Mouse (Mus musculus) kidney, embryonic 15.5 days (tissue): ENCODE data around the gene Rtp2. TPM values are rescaled to one million over a fixed set of nuclear protein-coding genes. Genes with fewer than 3 reads are reported as not detected.

ENCODE experiments used
- ATAC-seq: fragments of 200-750 bp; cut with Nextera tagmentation; replicated peaks from 2 replicates; pipeline ENCODE4 v1.8.0; 2017; ENCODE audit warnings: moderate TSS enrichment; ENCODE audit not compliant: low FRiP score
- H3K27ac ChIP-seq: fragments of 300-500 bp; sonication (generic); 2 replicates; pipeline ENCODE4 v1.5.1; 2015; ENCODE audit warnings: mild to moderate bottlenecking, inconsistent platforms
- H3K27me3 ChIP-seq: fragments of 300-500 bp; sonication (generic); 2 replicates; pipeline ENCODE4 v1.6.1; 2015; ENCODE audit warnings: inconsistent platforms
- H3K36me3 ChIP-seq: fragments of 300-500 bp; sonication (generic); 2 replicates; pipeline ENCODE4 v1.6.1; 2015; ENCODE audit warnings: inconsistent platforms
- H3K4me1 ChIP-seq: fragments of 300-500 bp; sonication (generic); 2 replicates; pipeline ENCODE4 v1.6.1; 2015; ENCODE audit warnings: inconsistent platforms
- H3K4me2 ChIP-seq: fragments of 300-500 bp; sonication (generic); 2 replicates; pipeline ENCODE4 v1.6.1; 2015; ENCODE audit warnings: moderate library complexity, mild to moderate bottlenecking, inconsistent platforms
- H3K4me3 ChIP-seq: fragments of 300-500 bp; sonication (generic); replicated peaks from 2 replicates; pipeline ENCODE4 v1.5.1; 2015; ENCODE audit warnings: mild to moderate bottlenecking, inconsistent platforms
- H3K9ac ChIP-seq: fragments of 300-500 bp; sonication (generic); 2 replicates; pipeline ENCODE4 v1.6.1; 2015; ENCODE audit warnings: mild to moderate bottlenecking, inconsistent platforms
- H3K9me3 ChIP-seq: fragments of 300-500 bp; sonication (generic); replicated peaks from 2 replicates; pipeline ENCODE4 v1.6.1; 2016; ENCODE audit warnings: inconsistent platforms
- WGBS: fragments of 180-500 bp; shearing (Covaris S2); methylation state at CpG from one replicate; pipeline ENCODE4 v1.1.7; 2015; ENCODE audit warnings: mixed read lengths; 5-methylcytosine and 5-hydroxymethylcytosine counted together
- polyA plus RNA-seq: library from polyadenylated mRNA; unstranded; fragments of >200 nt; fragmentation: Nextera tagmentation; extraction: Ambion mirVana; gene quantifications from 2 replicates; pipeline ENCODE4 v1.2.1, GENCODE M21; 2015

Rtp2 gene
- not detected in 2 replicates for polyA plus RNA-seq

- H3K4me1 ChIP-seq, result no peaks in the 10 kb centered on the region
- H3K9me3 ChIP-seq, result no peaks in the 10 kb centered on the region
- H3K36me3 ChIP-seq, result no peaks in the 10 kb centered on the region
- H3K4me2 ChIP-seq, result no peak within 1 kb of the TSS
- H3K9ac ChIP-seq, result no peak within 1 kb of the TSS
- H3K27me3 ChIP-seq, result no peaks in the 10 kb centered on the region
- no peak for ATAC-seq
- no peak within 1 kb of the TSS for H3K27ac ChIP-seq
- no peak within 1 kb of the TSS for H3K4me3 ChIP-seq
- 84% methylated on average over 11 of the region's 11 CpGs for WGBS
Measured at GRCm38 (mm10) chr16:23932294-23932693, at the start of gene Rtp2. Rtp2 (minus strand) TSS chr16:23932394.

GRCm38 (mm10) chr16:23980991-23981720 is 49.0 kb upstream of the Rtp2 start:
- WGBS, result 1% methylated on average over 32 of the region's 32 CpGs
- Histone ChIP-seq H3K4me1 (peaks cover 54% of the 10 kb centered on the region), H3K4me2 (peak overlapping the region; percentile 97), H3K9ac (peak overlapping the region; percentile 50), H3K4me3 (peak overlapping the region; percentile 44), H3K27ac (no peak overlapping the region), H3K9me3 (no peaks in the 10 kb centered on the region), H3K36me3 (no peaks in the 10 kb centered on the region), H3K27me3 (peaks cover 28% of the 10 kb centered on the region)
- no peak for ATAC-seq

- 14% methylated on average over 11 of the region's 11 CpGs for WGBS
- Histone ChIP-seq H3K4me2 (peak overlapping the region; percentile 97), H3K4me3 (peak overlapping the region; percentile 44), H3K9ac (peak overlapping the region; percentile 50; the same call in 1 of the 2 replicates), H3K36me3 (no peaks in the 10 kb centered on the region), H3K27ac (no peak overlapping the region), H3K4me1 (peaks cover 46% of the 10 kb centered on the region), H3K27me3 (peaks cover 28% of the 10 kb centered on the region), H3K9me3 (no peaks in the 10 kb centered on the region)
- no peak for ATAC-seq
Measured at GRCm38 (mm10) chr16:23980201-23980870, 48.1 kb upstream of the Rtp2 start.

GRCm38 (mm10) chr16:23979446-23979845 is 47.3 kb upstream of the Rtp2 start:
- 91% methylated on average over 9 of the region's 9 CpGs for WGBS
- Histone ChIP-seq H3K9me3 (no peaks in the 10 kb centered on the region), H3K27me3 (peaks cover 28% of the 10 kb centered on the region), H3K4me1 (peaks cover 37% of the 10 kb centered on the region), H3K4me3 (no peak overlapping the region), H3K9ac (no peak overlapping the region), H3K27ac (no peak overlapping the region), H3K36me3 (peaks cover 4% of the 10 kb centered on the region; the same call in 1 of the 2 replicates), H3K4me2 (no peak overlapping the region)
- no peak for ATAC-seq

GRCm38 (mm10) chr16:23978495-23978894 is 46.3 kb upstream of the Rtp2 start:
- Histone ChIP-seq H3K27me3 (peaks cover 28% of the 10 kb centered on the region), H3K4me2 (no peak overlapping the region), H3K9ac (no peak overlapping the region), H3K4me1 (peaks cover 30% of the 10 kb centered on the region), H3K4me3 (no peak overlapping the region), H3K9me3 (no peaks in the 10 kb centered on the region), H3K36me3 (peaks cover 4% of the 10 kb centered on the region; the same call in 1 of the 2 replicates), H3K27ac (no peak overlapping the region)
- WGBS, result 84% methylated on average over 4 of the region's 4 CpGs
- no peak for ATAC-seq

GRCm38 (mm10) chr16:23977732-23978131 is 45.5 kb upstream of the Rtp2 start:
- 84% methylated on average over 3 of the region's 3 CpGs for WGBS
- H3K4me2 ChIP-seq, result no peak overlapping the region
- H3K9me3 ChIP-seq, result no peaks in the 10 kb centered on the region
- H3K36me3 ChIP-seq, result peaks cover 4% of the 10 kb centered on the region; the same call in 1 of the 2 replicates
- peaks cover 28% of the 10 kb centered on the region for H3K27me3 ChIP-seq
- no peak for ATAC-seq
- no peak overlapping the region for H3K9ac ChIP-seq
- H3K4me1 ChIP-seq, result peaks cover 22% of the 10 kb centered on the region
- H3K4me3 ChIP-seq, result no peak overlapping the region
- no peak overlapping the region for H3K27ac ChIP-seq

- ATAC-seq, result no peak
- Histone ChIP-seq H3K9ac (no peak overlapping the region), H3K27me3 (peaks cover 22% of the 10 kb centered on the region), H3K4me2 (no peak overlapping the region), H3K4me3 (no peak overlapping the region), H3K36me3 (peaks cover 6% of the 10 kb centered on the region; the same call in 1 of the 2 replicates), H3K9me3 (no peaks in the 10 kb centered on the region), H3K4me1 (peaks cover 13% of the 10 kb centered on the region), H3K27ac (no peak overlapping the region)
- WGBS, result 94% methylated on average over 2 of the region's 2 CpGs
Measured at GRCm38 (mm10) chr16:23976196-23976595, 44.0 kb upstream of the Rtp2 start.

GRCm38 (mm10) chr16:23973635-23974367 is 41.6 kb upstream of the Rtp2 start:
- H3K27me3 ChIP-seq, result no peaks in the 10 kb centered on the region
- 90% methylated on average over 9 of the region's 9 CpGs for WGBS

GRCm38 (mm10) chr16:23972901-23973300 is 40.7 kb upstream of the Rtp2 start:
- Histone ChIP-seq H3K27me3 (no peaks in the 10 kb centered on the region), H3K4me3 (no peak overlapping the region), H3K36me3 (peaks cover 16% of the 10 kb centered on the region), H3K9ac (no peak overlapping the region), H3K27ac (no peak overlapping the region), H3K4me1 (peaks cover 3% of the 10 kb centered on the region; the same call in 1 of the 2 replicates), H3K4me2 (no peak overlapping the region), H3K9me3 (no peaks in the 10 kb centered on the region)
- WGBS, result 87% methylated on average over 11 of the region's 11 CpGs
- no peak for ATAC-seq

More at GRCm38 (mm10) chr16:23973635-23974367, 41.6 kb upstream of the Rtp2 start:
- Histone ChIP-seq H3K4me3 (no peak overlapping the region), H3K4me2 (no peak overlapping the region), H3K36me3 (peaks cover 9% of the 10 kb centered on the region; the same call in 1 of the 2 replicates), H3K9ac (no peak overlapping the region), H3K4me1 (peaks cover 3% of the 10 kb centered on the region; the same call in 1 of the 2 replicates), H3K9me3 (no peaks in the 10 kb centered on the region), H3K27ac (no peak overlapping the region)
- ATAC-seq, result no peak

- no peaks in the 10 kb centered on the region for H3K27me3 ChIP-seq
- 74% methylated on average over 20 of the region's 20 CpGs for WGBS
- H3K4me3 ChIP-seq, result no peak overlapping the region
- ATAC-seq, result no peak
- no peak overlapping the region for H3K27ac ChIP-seq
- H3K4me2 ChIP-seq, result no peak overlapping the region
- no peaks in the 10 kb centered on the region for H3K9me3 ChIP-seq
- peaks cover 20% of the 10 kb centered on the region for H3K36me3 ChIP-seq
- H3K9ac ChIP-seq, result no peak overlapping the region
- H3K4me1 ChIP-seq, result peaks cover 3% of the 10 kb centered on the region; the same call in 1 of the 2 replicates
Measured at GRCm38 (mm10) chr16:23972126-23972740, 40.0 kb upstream of the Rtp2 start.

- H3K27me3 ChIP-seq, result no peaks in the 10 kb centered on the region
- no peak overlapping the region for H3K27ac ChIP-seq
- H3K4me2 ChIP-seq, result no peak overlapping the region
- peaks cover 20% of the 10 kb centered on the region for H3K36me3 ChIP-seq
- peaks cover 3% of the 10 kb centered on the region; the same call in 1 of the 2 replicates for H3K4me1 ChIP-seq
- H3K9ac ChIP-seq, result no peak overlapping the region
- H3K9me3 ChIP-seq, result no peaks in the 10 kb centered on the region
- no peak overlapping the region for H3K4me3 ChIP-seq
- WGBS, result 67% methylated on average over 14 of the region's 14 CpGs
- ATAC-seq, result no peak
Measured at GRCm38 (mm10) chr16:23969919-23970318, 37.7 kb upstream of the Rtp2 start.
